Mouse (Mus musculus): ENCODE measurements around the gene Bicdl1.
"Not testable (repeated sequence)": the region's sequence is repeated elsewhere in the genome, so short reads cannot be mapped to it uniquely, and the experiment has no call there.

DNA sequence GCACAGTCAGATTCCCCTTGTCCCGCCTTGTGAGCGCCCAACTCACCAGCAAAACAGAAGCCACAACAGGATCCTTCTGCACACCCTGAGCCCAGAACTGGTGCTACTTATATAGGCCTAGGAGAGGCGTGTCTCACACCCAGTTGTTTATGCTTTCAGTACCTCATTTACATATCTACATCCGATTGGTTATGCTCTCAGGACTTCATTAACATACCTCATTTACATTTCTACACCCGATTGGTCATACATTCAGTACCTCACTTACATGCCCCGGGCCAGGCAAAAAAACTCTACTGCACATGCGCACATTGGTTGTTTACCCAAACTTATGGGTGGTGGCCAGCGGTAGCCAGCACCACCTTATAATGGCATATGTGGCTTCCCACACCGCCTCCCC lies 20.5 kb upstream of the Bicdl1 start:
- TF ChIP-seq POLR2A (IDR thresholded peaks at IDR 0.05; ENCODE audit: borderline replicate concordance, insufficient read depth, low read length); CTCF (IDR thresholded peaks at IDR 0.05; ENCODE audit: borderline replicate concordance, insufficient read depth, low read depth, low read length): not testable (repeated sequence)
